Mouse (Mus musculus) neural tube, embryonic 12.5 days (tissue): ENCODE results near the gene Brwd1. TPM values are rescaled to one million over a fixed set of nuclear protein-coding genes. Genes with fewer than 3 reads are reported as not detected.
"Not testable (repeated sequence)": the region's sequence is repeated elsewhere in the genome, so short reads cannot be mapped to it uniquely, and the experiment has no call there.

ENCODE experiments used
- ATAC-seq: fragments of 200-750 bp; cut with Nextera tagmentation; 2 replicates; pipeline ENCODE4 v1.8.0; 2017; ENCODE audit warnings: low read depth, mild to moderate bottlenecking, moderate TSS enrichment, moderate library complexity; ENCODE audit not compliant: low FRiP score
- H3K27ac ChIP-seq: fragments of 300-500 bp; sonication (generic); 2 replicates; pipeline ENCODE4 v1.5.1; 2016
- H3K27me3 ChIP-seq: fragments of 300-500 bp; sonication (generic); replicated peaks from 2 replicates; pipeline ENCODE4 v1.6.1; 2016; ENCODE audit warnings: mild to moderate bottlenecking
- H3K36me3 ChIP-seq: fragments of 300-500 bp; sonication (generic); 2 replicates; pipeline ENCODE4 v1.6.1; 2016; ENCODE audit warnings: mild to moderate bottlenecking
- H3K4me1 ChIP-seq: fragments of 300-500 bp; sonication (generic); 2 replicates; pipeline ENCODE4 v1.6.1; 2016
- H3K4me2 ChIP-seq: fragments of 300-500 bp; sonication (generic); replicated peaks from 2 replicates; pipeline ENCODE4 v1.6.1; 2016; ENCODE audit warnings: mild to moderate bottlenecking
- H3K4me3 ChIP-seq: fragments of 300-500 bp; sonication (generic); 2 replicates; pipeline ENCODE4 v1.5.1; 2016
- H3K9ac ChIP-seq: fragments of 300-500 bp; sonication (generic); 2 replicates; pipeline ENCODE4 v1.6.1; 2016; ENCODE audit warnings: mild to moderate bottlenecking
- H3K9me3 ChIP-seq: fragments of 300-500 bp; sonication (generic); 2 replicates; pipeline ENCODE4 v1.6.1; 2016; ENCODE audit warnings: mild to moderate bottlenecking
- WGBS: fragments of 180-500 bp; shearing (Covaris S2); methylation state at CpG from one replicate; pipeline ENCODE4 v1.1.7; 2016; 5-methylcytosine and 5-hydroxymethylcytosine counted together
- microRNA-seq: library from miRNA; unstranded; fragments of <30 nt; microRNA quantifications from one replicate; pipeline ENCODE4, GENCODE M21; 2017
- polyA plus RNA-seq: library from polyadenylated mRNA; unstranded; fragments of >200 nt; fragmentation: Nextera tagmentation; extraction: Ambion mirVana; gene quantifications from 2 replicates; pipeline ENCODE4 v1.2.1, GENCODE M21; 2016

Brwd1 gene
- polyA plus RNA-seq, 1 experiment from 2014 or later, result 219 TPM

- H3K4me1 ChIP-seq, H3K9ac ChIP-seq, H3K9me3 ChIP-seq, H3K36me3 ChIP-seq, H3K27ac ChIP-seq, H3K27me3 ChIP-seq, H3K4me3 ChIP-seq, ATAC-seq, H3K4me2 ChIP-seq: not testable (repeated sequence)
- 88% methylated on average over 2 of the region's 2 CpGs for WGBS
Measured at GRCm38 (mm10) chr16:95960689-95961088, 121.6 kb downstream of the Brwd1 start.

- H3K4me2 ChIP-seq, result no peak overlapping the region
- no peak overlapping the region for H3K9ac ChIP-seq
- no peak overlapping the region for H3K4me3 ChIP-seq
- no peak overlapping the region for H3K27ac ChIP-seq
- no peaks in the 10 kb centered on the region for H3K9me3 ChIP-seq
- no peaks in the 10 kb centered on the region for H3K27me3 ChIP-seq
- no peak for ATAC-seq
- H3K36me3 ChIP-seq, result no peaks in the 10 kb centered on the region
- no peaks in the 10 kb centered on the region for H3K4me1 ChIP-seq
- WGBS, result 89% methylated on average over 8 of the region's 8 CpGs
Measured at GRCm38 (mm10) chr16:95958080-95958479, 124.2 kb downstream of the Brwd1 start.

- H3K4me2 ChIP-seq, result no peak overlapping the region
- H3K4me3 ChIP-seq, result no peak overlapping the region
- no peaks in the 10 kb centered on the region for H3K9me3 ChIP-seq
- 68% methylated on average over 5 of the region's 5 CpGs for WGBS
- H3K27me3 ChIP-seq, result no peaks in the 10 kb centered on the region
- H3K4me1 ChIP-seq, result no peaks in the 10 kb centered on the region
- ATAC-seq, result no peak
- H3K36me3 ChIP-seq, result no peaks in the 10 kb centered on the region
- H3K27ac ChIP-seq, result no peak overlapping the region
- no peak overlapping the region for H3K9ac ChIP-seq
Measured at GRCm38 (mm10) chr16:95956618-95957017, 125.7 kb downstream of the Brwd1 start.

- H3K27ac ChIP-seq, result no peak overlapping the region
- H3K4me3 ChIP-seq, result no peak overlapping the region
- WGBS, result 87% methylated on average over 5 of the region's 5 CpGs
- H3K27me3 ChIP-seq, result no peaks in the 10 kb centered on the region
- no peak for ATAC-seq
- H3K4me1 ChIP-seq, result no peaks in the 10 kb centered on the region
- H3K4me2 ChIP-seq, result no peak overlapping the region
- H3K9me3 ChIP-seq, result no peaks in the 10 kb centered on the region
- no peaks in the 10 kb centered on the region for H3K36me3 ChIP-seq
- H3K9ac ChIP-seq, result no peak overlapping the region
Measured at GRCm38 (mm10) chr16:95955716-95956346, 126.5 kb downstream of the Brwd1 start.

GRCm38 (mm10) chr16:95954341-95954740 is 128.0 kb downstream of the Brwd1 start:
- no peak for ATAC-seq

GRCm38 (mm10) chr16:95953159-95953650 is 129.1 kb downstream of the Brwd1 start:
- WGBS, result 92% methylated on average over 4 of the region's 4 CpGs
- Histone ChIP-seq H3K4me1 (no peaks in the 10 kb centered on the region), H3K36me3 (no peaks in the 10 kb centered on the region), H3K27ac (no peak overlapping the region), H3K4me2 (no peak overlapping the region), H3K4me3 (no peak overlapping the region), H3K9me3 (no peaks in the 10 kb centered on the region), H3K27me3 (no peaks in the 10 kb centered on the region), H3K9ac (no peak overlapping the region)
- ATAC-seq, result no peak

More at GRCm38 (mm10) chr16:95954341-95954740, 128.0 kb downstream of the Brwd1 start:
- Histone ChIP-seq H3K36me3 (no peaks in the 10 kb centered on the region), H3K27ac (no peak overlapping the region), H3K27me3 (no peaks in the 10 kb centered on the region), H3K9me3 (no peaks in the 10 kb centered on the region), H3K4me1 (no peaks in the 10 kb centered on the region), H3K4me2 (no peak overlapping the region), H3K9ac (no peak overlapping the region), H3K4me3 (no peak overlapping the region)
- WGBS, result 85% methylated on average over 3 of the region's 3 CpGs

- H3K27ac ChIP-seq, result no peak overlapping the region
- H3K9me3 ChIP-seq, result no peaks in the 10 kb centered on the region
- H3K9ac ChIP-seq, result no peak overlapping the region
- 98% methylated on average over 2 of the region's 2 CpGs for WGBS
- H3K36me3 ChIP-seq, result no peaks in the 10 kb centered on the region
- H3K27me3 ChIP-seq, result no peaks in the 10 kb centered on the region
- ATAC-seq, result no peak
- no peak overlapping the region for H3K4me2 ChIP-seq
- no peaks in the 10 kb centered on the region for H3K4me1 ChIP-seq
- H3K4me3 ChIP-seq, result no peak overlapping the region
Measured at GRCm38 (mm10) chr16:95951471-95951870, 130.9 kb downstream of the Brwd1 start.

- Histone ChIP-seq H3K4me2 (no peak overlapping the region), H3K27ac (no peak overlapping the region), H3K27me3 (no peaks in the 10 kb centered on the region), H3K36me3 (no peaks in the 10 kb centered on the region), H3K9me3 (0 out of 2 replicates have a peak, but pooled peaks cover 2% of the 10 kb centered on the region), H3K9ac (no peak overlapping the region), H3K4me1 (no peaks in the 10 kb centered on the region), H3K4me3 (no peak overlapping the region)
- 34% methylated on average over 20 of the region's 20 CpGs for WGBS
- ATAC-seq, result no peak
Measured at GRCm38 (mm10) chr16:95945389-95946311, 136.7 kb downstream of the Brwd1 start.

GRCm38 (mm10) chr16:95943186-95943585 is 139.1 kb downstream of the Brwd1 start:
- H3K4me1 ChIP-seq, result no peaks in the 10 kb centered on the region
- WGBS, result 88% methylated on average over 6 of the region's 6 CpGs
- no peak overlapping the region for H3K4me2 ChIP-seq
- H3K27me3 ChIP-seq, result no peaks in the 10 kb centered on the region
- no peak overlapping the region for H3K9ac ChIP-seq
- H3K4me3 ChIP-seq, result no peak overlapping the region
- no peak overlapping the region for H3K27ac ChIP-seq
- no peak for ATAC-seq
- no peaks in the 10 kb centered on the region for H3K36me3 ChIP-seq
- 0 out of 2 replicates have a peak, but pooled peaks cover 5% of the 10 kb centered on the region for H3K9me3 ChIP-seq

Small RNA genes lying within 50 kb of the gene (microRNA-seq; reads per million reads assigned to microRNA genes)
- gene Gm27833, result not detected

Other genes starting within 250 kb of the Brwd1 start
- 72.1 and 72.5 TPM in 2 replicates for gene Psmg1, start 91.6 kb downstream of the Brwd1 start, polyA plus RNA-seq
- gene Hmgn1, start 45.2 kb upstream of the Brwd1 start, polyA plus RNA-seq, result 680 and 694 TPM in 2 replicates
- gene Wrb, start 62.9 kb upstream of the Brwd1 start, polyA plus RNA-seq, result 120 and 123 TPM in 2 replicates
- gene Lca5l, start 109.7 kb upstream of the Brwd1 start, polyA plus RNA-seq, result 1.6 and 1.7 TPM in 2 replicates
- gene Sh3bgr, start 117.9 kb upstream of the Brwd1 start, polyA plus RNA-seq, result 2.5 and 4.6 TPM in 2 replicates
- gene B3galt5, start 153.3 kb upstream of the Brwd1 start, polyA plus RNA-seq, result 1.0 TPM in 2 replicates